Mouse (Mus musculus) thymus, postnatal 10 days (tissue): ENCODE results near the gene D6Wsu163e.

ENCODE experiments used
- DNase-seq, 2 experiments: peaks; one replicate each; pipeline ENCODE4 v3.0.0; 2021; ENCODE audit warnings: low spot score in 2 of 2

The D6Wsu163e gene

DNA sequence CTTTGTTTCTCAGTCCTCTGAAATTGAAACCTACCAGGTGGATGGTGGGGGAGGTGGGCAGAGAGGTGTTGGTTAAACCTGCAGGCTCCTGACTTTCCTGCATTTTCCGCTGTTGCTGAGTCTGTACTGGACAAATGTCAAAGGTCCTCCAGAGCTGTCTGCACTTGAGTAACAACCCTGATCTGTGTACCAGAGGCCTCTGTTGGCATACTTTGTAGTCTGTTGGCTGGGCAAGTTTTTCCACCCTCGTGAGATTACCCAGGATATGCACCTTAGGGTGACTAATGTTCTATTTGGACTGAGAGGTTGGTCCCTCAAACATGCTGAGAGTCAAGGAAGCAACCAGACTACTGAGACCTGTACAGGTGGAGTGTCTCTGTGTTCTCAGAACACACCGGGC lies 66.8 kb downstream of the D6Wsu163e start:
- DNase-seq = no peak

- DNase-seq = no peak
Measured at GRCm38 (mm10) chr6:127010021-127010420, 70.3 kb downstream of the D6Wsu163e start.

GRCm38 (mm10) chr6:127011947-127012535 lies 72.3 kb downstream of the D6Wsu163e start:
- no peak for DNase-seq

DNA sequence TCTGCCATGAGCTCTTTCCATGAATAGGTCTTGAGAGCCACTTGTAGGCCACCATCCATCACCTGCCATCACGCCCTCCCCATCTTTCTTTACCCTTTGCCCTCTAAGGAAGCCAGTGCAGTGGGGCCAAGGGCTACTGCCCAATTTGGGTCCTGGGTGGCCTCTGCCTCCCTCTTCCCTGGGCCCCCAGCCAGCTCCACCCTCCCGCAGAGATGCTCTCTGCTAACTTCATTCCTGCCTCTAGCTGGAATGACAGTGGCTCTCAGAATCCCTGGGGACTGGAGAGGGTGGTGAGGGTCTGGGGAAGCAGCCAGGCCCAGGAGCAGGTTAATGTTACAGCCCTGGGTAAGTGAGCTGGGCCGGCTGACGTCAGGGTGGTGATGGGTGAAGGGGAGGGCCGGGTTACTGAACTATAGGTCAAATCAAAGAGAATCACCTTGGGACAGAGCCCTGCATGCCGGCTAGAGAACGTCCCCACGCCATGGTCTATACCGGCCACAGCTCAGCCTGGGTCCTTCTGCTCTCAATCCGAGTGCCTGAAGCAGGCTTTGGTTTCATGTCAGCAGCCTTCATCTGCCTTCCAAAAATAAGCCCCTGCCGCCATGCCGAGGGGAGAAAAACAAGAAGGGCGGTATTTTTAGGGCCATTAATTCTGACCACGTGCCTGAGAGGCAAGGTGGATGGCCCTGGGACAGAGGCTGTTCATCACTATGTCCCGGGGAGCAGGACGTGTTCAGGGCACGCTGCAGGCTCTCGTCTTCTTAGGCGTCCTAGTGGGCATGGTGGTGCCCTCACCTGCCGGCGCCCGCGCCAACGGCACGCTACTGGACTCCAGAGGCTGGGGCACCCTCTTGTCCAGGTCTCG lies 75.4 kb downstream of the D6Wsu163e start, which contains the start of gene Fgf6:
TSS of gene Fgf6 (plus strand) at position 681 of the 865 bp plus-strand sequence.
- no peak for DNase-seq

GRCm38 (mm10) chr6:127019254-127019653 lies 79.5 kb downstream of the D6Wsu163e start:
- DNase-seq = no peak

DNA sequence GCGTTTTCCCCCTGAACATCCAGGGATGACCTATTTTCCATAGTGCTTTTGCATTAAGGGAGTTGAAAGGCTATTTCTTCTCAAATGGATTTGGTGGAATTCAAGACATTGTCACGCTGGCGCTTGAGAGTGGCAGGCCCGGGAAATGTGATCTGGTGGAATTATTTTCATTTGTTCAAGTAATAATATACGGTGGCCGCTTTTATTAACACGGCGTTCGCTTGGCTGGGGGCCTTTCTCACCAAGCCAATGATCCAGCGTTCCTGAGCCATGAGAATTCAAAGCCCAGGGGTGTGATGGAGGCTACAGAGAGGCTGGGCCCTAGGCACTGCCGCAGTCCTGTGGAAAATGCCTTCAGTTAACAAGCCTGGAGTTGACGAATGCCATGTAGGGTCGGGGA lies 80.7 kb downstream of the D6Wsu163e start:
- DNase-seq = no peak

- DNase-seq = no peak
Measured at GRCm38 (mm10) chr6:127024836-127025235, 85.1 kb downstream of the D6Wsu163e start.
